Mouse (Mus musculus): ENCODE measurements around the gene Col6a1. TPM values are rescaled to one million over a fixed set of nuclear protein-coding genes. Genes with fewer than 3 reads are reported as not detected.

The Col6a1 gene
- polyA plus RNA-seq (2015; fragmentation: Nextera tagmentation; extraction: Ambion mirVana): 105 and 125 TPM in 2 replicates

- Histone ChIP-seq H3K36me3 (ENCODE audit: control insufficient read depth, insufficient read depth) (no peaks in the 10 kb centered on the region), H3K9ac (ENCODE audit: low read length) (peak within 1 kb of the TSS; percentile 69), H3K4me3 (ENCODE audit: low read length) (peak within 1 kb of the TSS; percentile 56), H3K4me1 (ENCODE audit: control insufficient read depth, insufficient read depth, low read length) (peaks cover 9% of the 10 kb centered on the region), H3K27me3 (ENCODE audit: control insufficient read depth, insufficient read depth, low read length) (no peaks in the 10 kb centered on the region), H3K4me2 (ENCODE audit: low read depth, low read length) (peak within 1 kb of the TSS; percentile 58), H3K27ac (ENCODE audit: low read length) (peak within 1 kb of the TSS; percentile 78), H3K9me3 (replicated peaks; ENCODE audit: control insufficient read depth, low read length) (no peaks in the 10 kb centered on the region)
- peak; percentile 46 for ATAC-seq (replicated peaks; ENCODE audit: extremely low read depth, insufficient read depth, low FRiP score)
- WGBS: 26% methylated on average over 9 of the region's 9 CpGs
Measured at GRCm38 (mm10) chr10:76725682-76726285, at the start of gene Col6a1. Col6a1 (minus strand) TSS chr10:76726168.

GRCm38 (mm10) chr10:76771624-76772023 lies 45.7 kb upstream of the Col6a1 start:
- H3K27ac ChIP-seq (ENCODE audit: low read length): no peak overlapping the region
- no peaks in the 10 kb centered on the region for H3K36me3 ChIP-seq (ENCODE audit: control insufficient read depth, insufficient read depth)
- no peak overlapping the region for H3K4me3 ChIP-seq (ENCODE audit: low read length)
- H3K27me3 ChIP-seq (ENCODE audit: control insufficient read depth, insufficient read depth, low read length): no peaks in the 10 kb centered on the region
- no peaks in the 10 kb centered on the region for H3K9me3 ChIP-seq (replicated peaks; ENCODE audit: control insufficient read depth, low read length)
- ATAC-seq (replicated peaks; ENCODE audit: extremely low read depth, insufficient read depth, low FRiP score): peak; percentile 70; the same call in 1 of the 2 replicates
- peaks cover 6% of the 10 kb centered on the region for H3K4me1 ChIP-seq (ENCODE audit: control insufficient read depth, insufficient read depth, low read length)
- H3K4me2 ChIP-seq (ENCODE audit: low read depth, low read length): no peak overlapping the region
- H3K9ac ChIP-seq (ENCODE audit: low read length): no peak overlapping the region
- WGBS: 43% methylated on average over 3 of the region's 3 CpGs

GRCm38 (mm10) chr10:76771086-76771485 lies 45.1 kb upstream of the Col6a1 start:
- Histone ChIP-seq H3K27ac (ENCODE audit: low read length) (no peak overlapping the region), H3K36me3 (ENCODE audit: control insufficient read depth, insufficient read depth) (no peaks in the 10 kb centered on the region), H3K4me3 (ENCODE audit: low read length) (no peak overlapping the region), H3K4me2 (ENCODE audit: low read depth, low read length) (no peak overlapping the region), H3K9me3 (replicated peaks; ENCODE audit: control insufficient read depth, low read length) (no peaks in the 10 kb centered on the region), H3K4me1 (ENCODE audit: control insufficient read depth, insufficient read depth, low read length) (peaks cover 6% of the 10 kb centered on the region), H3K27me3 (ENCODE audit: control insufficient read depth, insufficient read depth, low read length) (no peaks in the 10 kb centered on the region), H3K9ac (ENCODE audit: low read length) (no peak overlapping the region)
- no peak for ATAC-seq (replicated peaks; ENCODE audit: extremely low read depth, insufficient read depth, low FRiP score)
- WGBS: 66% methylated on average over 5 of the region's 5 CpGs

- no peak for ATAC-seq (replicated peaks; ENCODE audit: extremely low read depth, insufficient read depth, low FRiP score)
- Histone ChIP-seq H3K27ac (ENCODE audit: low read length) (no peak overlapping the region), H3K4me1 (ENCODE audit: control insufficient read depth, insufficient read depth, low read length) (peaks cover 6% of the 10 kb centered on the region), H3K4me3 (ENCODE audit: low read length) (no peak overlapping the region), H3K9me3 (replicated peaks; ENCODE audit: control insufficient read depth, low read length) (no peaks in the 10 kb centered on the region), H3K9ac (ENCODE audit: low read length) (no peak overlapping the region), H3K4me2 (ENCODE audit: low read depth, low read length) (no peak overlapping the region), H3K27me3 (ENCODE audit: control insufficient read depth, insufficient read depth, low read length) (no peaks in the 10 kb centered on the region), H3K36me3 (ENCODE audit: control insufficient read depth, insufficient read depth) (no peaks in the 10 kb centered on the region)
- WGBS: 86% methylated on average over 6 of the region's 6 CpGs
Measured at GRCm38 (mm10) chr10:76769581-76769980, 43.6 kb upstream of the Col6a1 start.

- Histone ChIP-seq H3K9ac (ENCODE audit: low read length) (no peak overlapping the region), H3K4me2 (ENCODE audit: low read depth, low read length) (no peak overlapping the region), H3K4me3 (ENCODE audit: low read length) (no peak overlapping the region), H3K27ac (ENCODE audit: low read length) (no peak overlapping the region), H3K4me1 (ENCODE audit: control insufficient read depth, insufficient read depth, low read length) (peaks cover 2% of the 10 kb centered on the region), H3K27me3 (ENCODE audit: control insufficient read depth, insufficient read depth, low read length) (no peaks in the 10 kb centered on the region), H3K9me3 (replicated peaks; ENCODE audit: control insufficient read depth, low read length) (no peaks in the 10 kb centered on the region), H3K36me3 (ENCODE audit: control insufficient read depth, insufficient read depth) (no peaks in the 10 kb centered on the region)
- no peak for ATAC-seq (replicated peaks; ENCODE audit: extremely low read depth, insufficient read depth, low FRiP score)
- 76% methylated on average over 1 of the region's 1 CpGs for WGBS
Measured at GRCm38 (mm10) chr10:76766196-76766595, 40.2 kb upstream of the Col6a1 start.

GRCm38 (mm10) chr10:76764927-76765326 lies 39.0 kb upstream of the Col6a1 start:
- WGBS: 76% methylated on average over 4 of the region's 4 CpGs
- no peak for ATAC-seq (replicated peaks; ENCODE audit: extremely low read depth, insufficient read depth, low FRiP score)
- Histone ChIP-seq H3K4me3 (ENCODE audit: low read length) (no peak overlapping the region), H3K27ac (ENCODE audit: low read length) (no peak overlapping the region), H3K9ac (ENCODE audit: low read length) (no peak overlapping the region), H3K4me1 (ENCODE audit: control insufficient read depth, insufficient read depth, low read length) (no peaks in the 10 kb centered on the region), H3K9me3 (replicated peaks; ENCODE audit: control insufficient read depth, low read length) (no peaks in the 10 kb centered on the region), H3K36me3 (ENCODE audit: control insufficient read depth, insufficient read depth) (no peaks in the 10 kb centered on the region), H3K4me2 (ENCODE audit: low read depth, low read length) (no peak overlapping the region), H3K27me3 (ENCODE audit: control insufficient read depth, insufficient read depth, low read length) (no peaks in the 10 kb centered on the region)

GRCm38 (mm10) chr10:76763016-76763415 lies 37.0 kb upstream of the Col6a1 start:
- 88% methylated on average over 12 of the region's 12 CpGs for WGBS
- no peaks in the 10 kb centered on the region for H3K36me3 ChIP-seq (ENCODE audit: control insufficient read depth, insufficient read depth)
- no peak overlapping the region for H3K4me2 ChIP-seq (ENCODE audit: low read depth, low read length)
- H3K4me3 ChIP-seq (ENCODE audit: low read length): no peak overlapping the region
- no peak overlapping the region for H3K27ac ChIP-seq (ENCODE audit: low read length)
- ATAC-seq (replicated peaks; ENCODE audit: extremely low read depth, insufficient read depth, low FRiP score): no peak
- no peaks in the 10 kb centered on the region for H3K9me3 ChIP-seq (replicated peaks; ENCODE audit: control insufficient read depth, low read length)
- H3K9ac ChIP-seq (ENCODE audit: low read length): no peak overlapping the region
- no peaks in the 10 kb centered on the region for H3K4me1 ChIP-seq (ENCODE audit: control insufficient read depth, insufficient read depth, low read length)
- H3K27me3 ChIP-seq (ENCODE audit: control insufficient read depth, insufficient read depth, low read length): no peaks in the 10 kb centered on the region

- Histone ChIP-seq H3K27ac (ENCODE audit: low read length) (no peak overlapping the region), H3K27me3 (ENCODE audit: control insufficient read depth, insufficient read depth, low read length) (no peaks in the 10 kb centered on the region), H3K4me1 (ENCODE audit: control insufficient read depth, insufficient read depth, low read length) (no peaks in the 10 kb centered on the region), H3K4me3 (ENCODE audit: low read length) (no peak overlapping the region), H3K9ac (ENCODE audit: low read length) (no peak overlapping the region), H3K9me3 (replicated peaks; ENCODE audit: control insufficient read depth, low read length) (no peaks in the 10 kb centered on the region), H3K4me2 (ENCODE audit: low read depth, low read length) (no peak overlapping the region), H3K36me3 (ENCODE audit: control insufficient read depth, insufficient read depth) (no peaks in the 10 kb centered on the region)
- WGBS: 78% methylated on average over 7 of the region's 7 CpGs
- no peak for ATAC-seq (replicated peaks; ENCODE audit: extremely low read depth, insufficient read depth, low FRiP score)
Measured at GRCm38 (mm10) chr10:76762411-76762810, 36.4 kb upstream of the Col6a1 start.

GRCm38 (mm10) chr10:76759878-76760277 lies 33.9 kb upstream of the Col6a1 start:
- H3K4me2 ChIP-seq (ENCODE audit: low read depth, low read length): no peak overlapping the region
- no peak overlapping the region for H3K9ac ChIP-seq (ENCODE audit: low read length)
- no peaks in the 10 kb centered on the region for H3K9me3 ChIP-seq (replicated peaks; ENCODE audit: control insufficient read depth, low read length)
- WGBS: 80% methylated on average over 5 of the region's 5 CpGs
- H3K4me1 ChIP-seq (ENCODE audit: control insufficient read depth, insufficient read depth, low read length): no peaks in the 10 kb centered on the region
- no peak for ATAC-seq (replicated peaks; ENCODE audit: extremely low read depth, insufficient read depth, low FRiP score)
- no peaks in the 10 kb centered on the region for H3K27me3 ChIP-seq (ENCODE audit: control insufficient read depth, insufficient read depth, low read length)
- no peak overlapping the region for H3K27ac ChIP-seq (ENCODE audit: low read length)
- H3K36me3 ChIP-seq (ENCODE audit: control insufficient read depth, insufficient read depth): no peaks in the 10 kb centered on the region
- no peak overlapping the region for H3K4me3 ChIP-seq (ENCODE audit: low read length)

Measured in heart, embryonic 16.5 days (tissue).